Mouse (Mus musculus) liver, embryonic 14.5 days (tissue): ENCODE measurements around the gene Cacnb2.

Experiments
- CTCF ChIP-seq: IDR thresholded peaks from 2 replicates; pipeline ENCODE4 v1.5.1; 2016; ENCODE audit warnings: antibody characterized with exemption, low read depth, control low read depth
- EP300 ChIP-seq: IDR thresholded peaks from 2 replicates; pipeline ENCODE4 v1.6.1; 2016; ENCODE audit warnings: antibody characterized with exemption, low read depth

DNA sequence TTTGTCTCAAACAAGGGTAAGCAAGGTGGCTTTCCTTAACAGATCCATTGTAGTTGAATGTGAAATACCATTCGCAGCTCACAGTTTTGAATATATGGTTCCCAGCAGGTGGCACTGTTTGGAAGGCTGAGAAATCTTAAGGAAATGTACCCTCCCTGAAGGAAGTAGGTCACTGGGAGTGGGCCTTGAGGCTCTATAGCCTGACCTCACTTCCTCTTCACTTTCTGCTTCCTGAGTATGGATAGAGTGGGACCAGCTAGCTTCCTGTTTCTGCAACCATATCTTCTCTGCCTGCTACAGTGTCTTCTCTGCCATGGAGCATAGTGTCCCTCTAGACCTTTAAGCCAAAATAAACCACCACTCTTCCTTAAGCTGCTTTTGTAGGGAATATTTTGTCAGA is 248.5 kb downstream of the Cacnb2 start:
- TF ChIP-seq EP300, result no peak
- peak; percentile 21; the same call in 1 of the 2 replicates for TF ChIP-seq CTCF
